Mouse (Mus musculus) ovary, postnatal 14 days (tissue): ENCODE data around the gene Ndufaf7.

Source experiments
- DNase-seq: peaks from one replicate; pipeline ENCODE4 v3.0.0; 2022; ENCODE audit warnings: low spot score

Ndufaf7 gene

GRCm38 (mm10) chr17:78966092-78966883 lies 29.4 kb downstream of the Ndufaf7 start:
- DNase-seq: no peak

DNA sequence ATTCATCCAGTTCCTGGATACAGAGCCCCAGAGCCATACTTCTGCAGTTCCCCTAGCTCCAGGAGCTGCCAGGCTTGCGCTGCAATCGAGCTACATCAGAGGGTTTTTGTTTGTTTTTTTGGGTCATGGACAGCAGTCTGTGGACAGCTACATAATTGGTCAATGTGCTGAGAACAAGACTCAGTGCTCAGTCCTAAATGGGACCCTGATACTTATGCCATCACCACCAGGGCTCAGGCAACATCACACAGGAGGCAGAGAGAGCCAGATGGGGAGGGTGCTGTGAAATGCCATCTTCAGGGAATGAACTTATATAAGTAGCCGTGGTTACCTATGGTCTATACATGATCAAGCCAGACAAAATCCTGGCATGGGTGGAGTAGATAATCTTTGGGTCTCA lies 31.6 kb downstream of the Ndufaf7 start:
- no peak for DNase-seq

- DNase-seq: no peak
Measured at GRCm38 (mm10) chr17:78983166-78983565, 46.2 kb downstream of the Ndufaf7 start.

- DNase-seq: no peak
Measured at GRCm38 (mm10) chr17:78983736-78984135, 46.8 kb downstream of the Ndufaf7 start.

GRCm38 (mm10) chr17:78989015-78989414 lies 52.1 kb downstream of the Ndufaf7 start:
- no peak for DNase-seq

- no peak for DNase-seq
Measured at GRCm38 (mm10) chr17:78991549-78991948, 54.6 kb downstream of the Ndufaf7 start.

GRCm38 (mm10) chr17:78992303-78993027 lies 55.5 kb downstream of the Ndufaf7 start:
- no peak for DNase-seq

DNA sequence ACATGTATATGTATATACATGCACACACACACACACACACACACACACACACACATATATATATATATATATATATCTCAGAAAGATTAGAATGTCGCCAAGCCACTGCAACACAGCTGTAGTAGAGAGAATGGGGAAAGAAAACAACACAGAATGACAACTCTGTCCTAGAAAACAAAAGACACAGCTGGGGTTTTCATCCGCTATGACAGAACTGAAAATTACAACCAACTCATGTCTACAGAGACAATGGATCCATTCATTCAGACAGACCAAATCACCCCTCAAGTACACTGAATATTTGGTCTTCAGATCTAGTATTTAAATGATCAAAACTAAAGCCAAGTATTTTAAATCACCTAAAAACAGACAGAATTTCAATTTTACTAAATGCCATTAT lies 56.7 kb downstream of the Ndufaf7 start:
- no peak for DNase-seq

DNA sequence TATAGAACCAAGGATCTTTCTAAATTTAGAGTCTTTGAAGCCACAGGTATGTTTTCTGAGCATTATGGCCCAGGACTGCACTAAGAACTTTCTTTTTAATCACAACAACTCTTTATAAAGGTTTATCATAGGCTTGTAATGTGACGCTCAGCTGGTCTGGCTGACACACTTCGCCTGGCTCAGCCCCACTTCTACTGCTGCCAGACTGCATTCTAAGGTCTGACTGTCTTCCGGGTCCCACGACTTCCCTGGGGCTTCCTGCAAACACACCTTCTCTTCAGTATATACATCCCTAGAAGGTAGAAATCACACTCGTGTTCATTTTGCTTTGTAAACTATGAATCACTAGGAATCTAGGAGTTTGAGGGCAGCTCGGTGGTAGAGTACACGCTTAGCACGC lies 57.4 kb downstream of the Ndufaf7 start:
- DNase-seq: no peak

- DNase-seq: no peak
Measured at GRCm38 (mm10) chr17:78994931-78995820, 58.2 kb downstream of the Ndufaf7 start.
